Mouse (Mus musculus): ENCODE measurements at regions not wholly inside any gene's neighbourhood (a gene's known extent, or its start where the extent isn't known, plus 50 kb on each side); places are given as distances from the start of the nearest gene placed in this dataset.

- no peak for DNase-seq (ENCODE audit: low spot score in 2 of 2)
Observed at GRCm38 (mm10) chr7:35989456-35989855, 186.7 kb upstream of the Zfp507 start.

- peak in 1 of 2 experiments; percentile 25 for DNase-seq (ENCODE audit: low spot score in 2 of 2)
Observed at GRCm38 (mm10) chr7:35988449-35989109, 185.8 kb upstream of the Zfp507 start.

DNA sequence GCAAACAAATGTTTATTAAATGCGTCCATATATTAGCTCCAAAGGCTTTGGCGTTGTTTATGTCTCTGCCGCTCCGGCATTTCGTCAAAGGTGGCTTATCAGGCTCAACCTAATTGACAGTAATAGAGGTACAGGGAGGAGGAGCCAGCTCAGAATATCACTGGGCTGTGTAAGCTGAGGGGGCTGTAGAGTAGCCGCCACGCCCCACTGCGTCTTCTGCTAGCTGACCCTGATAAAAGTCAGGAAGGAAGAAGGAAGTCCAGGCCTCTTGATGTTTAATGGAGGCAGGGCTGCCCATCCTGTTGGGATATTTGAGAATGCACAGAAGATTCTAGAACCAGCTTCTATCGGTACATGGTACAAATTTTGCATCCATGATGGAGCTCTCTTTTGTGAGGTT, 175.2 kb upstream of the Zfp507 start:
- no peak for DNase-seq (ENCODE audit: low spot score in 2 of 2)

GRCm38 (mm10) chr7:35958731-35959130, 155.9 kb upstream of the Zfp507 start:
- no peak for DNase-seq (ENCODE audit: low spot score in 2 of 2)

DNA sequence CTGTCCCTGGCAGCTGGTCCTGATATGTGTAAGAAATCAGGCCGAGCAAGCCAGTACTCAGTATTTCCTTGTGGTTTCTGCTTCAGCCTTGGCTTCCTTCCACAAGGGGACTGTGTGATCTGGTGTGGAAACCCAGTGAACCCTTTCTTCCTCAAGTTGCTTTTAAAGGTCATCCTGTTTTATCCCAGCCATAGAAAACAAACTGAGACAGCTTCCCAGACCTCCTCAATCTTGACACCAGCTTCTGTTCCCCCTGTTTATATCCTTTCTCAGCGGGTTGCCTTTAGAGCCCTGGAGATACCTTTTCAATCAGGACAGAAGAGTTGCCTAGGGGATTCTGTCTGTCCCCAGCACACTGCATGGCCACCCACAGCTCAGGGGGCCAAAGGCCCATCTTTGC, 155.2 kb upstream of the Zfp507 start:
- no peak for DNase-seq (ENCODE audit: low spot score in 2 of 2)

GRCm38 (mm10) chr7:35948794-35949193, 146.0 kb upstream of the Zfp507 start:
- DNase-seq (ENCODE audit: low spot score in 2 of 2): no peak

GRCm38 (mm10) chr7:35948389-35948788, 145.6 kb upstream of the Zfp507 start:
- DNase-seq (ENCODE audit: low spot score in 2 of 2): peak; percentile 4 to 11

GRCm38 (mm10) chr7:35941086-35941485, 138.3 kb upstream of the Zfp507 start:
- DNase-seq (ENCODE audit: low spot score in 2 of 2): no peak

- DNase-seq (ENCODE audit: low spot score in 2 of 2): no peak
Observed at GRCm38 (mm10) chr7:35938123-35938869, 135.5 kb upstream of the Zfp507 start.

GRCm38 (mm10) chr7:35926749-35927148, 123.9 kb upstream of the Zfp507 start:
- DNase-seq (ENCODE audit: low spot score in 2 of 2): no peak

- DNase-seq (ENCODE audit: low spot score in 2 of 2): no peak
Observed at GRCm38 (mm10) chr7:35922582-35922981, 119.8 kb upstream of the Zfp507 start.

DNA sequence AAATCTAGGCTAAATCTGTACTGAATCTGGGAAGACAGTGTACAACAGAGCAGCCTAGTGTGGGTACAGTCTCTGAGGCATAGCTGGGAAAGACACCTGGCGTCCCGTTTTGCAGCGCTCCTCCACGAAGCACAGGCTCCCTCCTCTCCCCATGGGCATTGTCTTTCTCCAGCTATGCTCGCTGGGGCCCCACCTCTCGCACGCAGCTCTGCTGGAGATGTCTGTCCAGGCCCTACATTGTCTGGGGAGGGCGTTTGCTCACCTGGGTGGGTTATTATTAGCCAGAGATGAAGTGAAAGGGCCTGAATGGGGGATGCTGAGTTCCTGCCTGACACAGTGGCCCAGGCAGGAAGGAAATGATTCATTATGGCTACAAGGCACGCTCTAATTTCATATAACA, 118.1 kb upstream of the Zfp507 start:
- no peak for DNase-seq (ENCODE audit: low spot score in 2 of 2)

- DNase-seq (ENCODE audit: low spot score in 2 of 2): no peak
Observed at GRCm38 (mm10) chr7:35920194-35920609, 117.4 kb upstream of the Zfp507 start.

DNA sequence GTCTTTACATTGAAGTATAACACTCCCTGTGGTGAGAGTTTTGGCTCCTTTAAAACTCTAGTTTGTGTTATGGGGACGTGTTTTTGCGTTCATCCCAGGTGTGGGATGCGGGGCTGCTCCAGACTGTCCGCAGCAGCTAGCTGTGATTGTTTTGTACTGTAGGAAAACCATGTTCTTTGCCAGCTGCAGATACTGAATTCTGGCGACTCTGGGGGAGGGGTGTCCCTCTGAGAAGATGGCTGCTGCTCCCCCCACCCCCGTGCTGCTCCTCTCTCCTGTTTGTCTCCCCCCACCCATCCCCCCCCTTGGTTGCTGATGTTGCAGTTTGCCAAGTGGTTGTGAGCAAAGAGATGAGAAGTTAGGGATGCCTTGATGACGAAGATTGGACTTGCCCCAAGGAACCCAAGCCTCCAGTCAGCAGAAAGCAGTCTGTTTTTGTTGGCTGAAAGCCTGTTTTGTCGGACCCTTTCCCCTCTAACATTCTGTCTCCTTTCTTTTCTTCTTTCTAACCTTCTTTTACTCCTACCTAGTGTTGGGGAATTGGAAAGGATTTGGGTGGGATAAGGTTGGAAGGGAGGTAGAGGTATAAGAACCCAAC, 107.4 kb upstream of the Zfp507 start:
- no peak for DNase-seq (ENCODE audit: low spot score in 2 of 2)

- DNase-seq (ENCODE audit: low spot score in 2 of 2): peak; percentile 75 to 84
Observed at GRCm38 (mm10) chr7:35901942-35902381, 99.2 kb upstream of the Zfp507 start.

DNA sequence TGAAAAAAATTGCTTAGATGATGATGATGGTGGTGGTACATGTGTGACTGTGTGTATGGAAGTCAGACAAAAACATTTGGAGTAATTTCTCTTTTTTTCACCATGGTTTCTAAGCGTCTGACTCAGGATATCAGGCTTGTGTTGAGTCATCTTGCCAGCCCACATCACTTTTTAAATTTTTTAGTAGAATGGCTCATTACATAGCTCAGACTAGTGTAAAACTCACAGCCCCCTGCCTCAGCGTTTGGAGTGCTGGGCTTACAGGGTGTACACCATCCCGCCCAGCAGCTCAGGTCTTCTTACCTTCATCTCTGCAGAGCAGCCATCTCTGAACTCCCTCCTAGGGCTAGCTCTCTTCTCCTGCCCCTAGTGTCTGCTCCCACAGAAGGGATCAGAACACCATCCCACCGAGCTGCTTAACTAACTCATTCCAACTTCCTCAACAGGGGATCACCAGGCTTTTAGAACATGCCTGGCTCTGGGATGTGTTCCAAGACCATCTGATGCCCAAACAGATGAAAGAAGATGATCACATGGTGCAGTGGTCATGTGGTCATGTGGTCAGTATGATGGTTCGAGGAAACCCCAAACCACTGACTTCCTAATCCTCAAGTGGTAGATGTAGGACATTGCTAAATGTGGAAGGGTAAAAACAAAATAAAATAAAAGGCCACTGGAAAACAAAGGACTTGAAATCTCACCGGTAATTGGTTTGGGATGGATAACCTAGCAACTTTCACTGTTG, 96.1 kb upstream of the Zfp507 start:
- DNase-seq (ENCODE audit: low spot score in 2 of 2): no peak

GRCm38 (mm10) chr7:35893292-35893691, 90.5 kb upstream of the Zfp507 start:
- no peak for DNase-seq (ENCODE audit: low spot score in 2 of 2)

DNA sequence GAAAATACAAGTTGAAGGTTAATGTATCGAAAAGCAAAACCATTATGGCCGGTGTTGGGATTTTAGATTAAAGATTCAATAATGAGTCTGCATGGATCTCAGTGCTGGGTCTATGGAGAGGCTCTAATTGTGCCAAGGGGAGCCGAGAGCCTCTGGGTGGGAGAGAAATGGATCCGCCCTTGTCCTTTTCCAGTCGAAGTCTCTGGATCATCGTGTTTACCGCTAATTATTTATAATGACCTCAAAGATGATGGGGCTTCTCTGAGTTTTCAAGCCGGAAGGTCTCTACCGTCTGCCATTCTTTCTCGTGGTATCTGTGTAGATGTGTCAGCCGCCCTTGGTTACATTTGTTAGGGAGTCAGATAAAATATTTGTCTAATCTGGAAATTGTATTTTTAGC, 83.2 kb upstream of the Zfp507 start:
- DNase-seq (ENCODE audit: low spot score in 2 of 2): no peak

GRCm38 (mm10) chr7:35879755-35880304, 77.0 kb upstream of the Zfp507 start:
- peak; percentile 72 to 82 for DNase-seq (ENCODE audit: low spot score in 2 of 2)

DNA sequence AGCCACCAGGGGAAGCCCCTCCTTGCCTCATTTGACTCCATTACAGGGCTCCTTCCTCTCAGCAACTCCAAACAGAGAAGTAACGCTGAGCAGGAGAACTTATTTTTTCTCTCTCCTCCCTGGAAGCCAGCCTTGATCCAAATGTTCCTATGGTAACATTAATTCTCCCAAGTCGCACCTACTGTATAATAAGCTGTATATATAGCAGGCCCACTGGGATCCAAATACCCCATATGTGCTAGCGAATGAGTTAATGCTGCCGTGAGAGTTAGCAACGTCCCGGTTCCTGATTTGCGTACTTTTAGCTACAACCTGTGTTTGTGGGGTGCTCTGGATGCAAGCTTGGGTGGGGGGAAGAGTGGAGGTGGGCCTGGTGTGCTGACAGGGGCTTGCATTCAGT, 75.4 kb upstream of the Zfp507 start:
- no peak for DNase-seq (ENCODE audit: low spot score in 2 of 2)

GRCm38 (mm10) chr7:35861049-35861448, 58.2 kb upstream of the Zfp507 start:
- DNase-seq (ENCODE audit: low spot score in 2 of 2): no peak

All from layer of hippocampus, postnatal 10 days (tissue).